9 mouse cellular contexts compared by ENCODE assay signal in genomic region chr9:77379625-77380024, GRCm38 (mm10). TPM values are rescaled to one million over a fixed set of nuclear protein-coding genes. Genes with fewer than 3 reads are reported as not detected.
A peak's percentile ranks its signal among the peaks of the same experiment; 100 is the strongest.
DNase-seq lines count a peak whose midpoint lies in the region; ATAC-seq lines count a peak whose summit lies in the region.
"Had no signal": no experiment of that assay in that cellular context is flagged by ENCODE, and none has a peak within 500 bp of the region (broad histone marks: within the 10 kb centered on the region; RNA-seq: fewer than 3 reads in every experiment).

No protein-coding gene starts in this region.

- H3K4me2 ChIP-seq in kidney, embryonic 14.5 days (replicated peaks; ENCODE audit: low read depth, low read length) = no peak overlapping the region
- H3K4me2 ChIP-seq: heart, embryonic 13.5 days had no signal

- WGBS in kidney, embryonic 14.5 days = 46% methylated on average over 5 of the region's 5 CpGs

- H3K27ac ChIP-seq in kidney, embryonic 14.5 days (ENCODE audit: low read depth, low read length) = no peak overlapping the region
- H3K27ac ChIP-seq: heart, embryonic 13.5 days had no signal

- H3K36me3 ChIP-seq in kidney, embryonic 14.5 days (ENCODE audit: control insufficient read depth, insufficient read depth, low read length) = no peaks in the 10 kb centered on the region
- H3K36me3 ChIP-seq: heart, embryonic 13.5 days had no signal

- peak; percentile 68 for DNase-seq in kidney, adult 9 months
- DNase-seq in WW6 (ENCODE audit: low read depth, low spot score) = peak; percentile 18
- DNase-seq in embryo, embryonic 10 days (ENCODE audit: low spot score) = peak; percentile 76
- peak; percentile 61 to 78 for DNase-seq in heart, postnatal 14 days
- DNase-seq in left cerebral cortex, postnatal 4 days = peak; percentile 75
- peak; percentile 74 for DNase-seq in retina, embryonic 14.5 days (ENCODE audit: low spot score)
- peak; percentile 65 for DNase-seq in urinary bladder, adult 2 months (ENCODE audit: low spot score)

- intact Hi-C loops in heart, postnatal 14 days (cut with DNase I) = loop anchor here (5.0 to 10.0 kb wide), 2 partner anchors 387 to 1105 kb away; no protein-coding TSS in a partner anchor
- intact Hi-C loops in left cerebral cortex, postnatal 4 days (cut with DNase I) = loop anchor here (2.0 to 10.0 kb wide), 3 partner anchors 127 to 1109 kb away; no protein-coding TSS in a partner anchor

- H3K9me3 ChIP-seq in kidney, embryonic 14.5 days (ENCODE audit: control insufficient read depth, low read length) = no peaks in the 10 kb centered on the region
- H3K9me3 ChIP-seq: heart, embryonic 13.5 days had no signal

- no peaks in the 10 kb centered on the region for H3K4me1 ChIP-seq in kidney, embryonic 14.5 days (ENCODE audit: control insufficient read depth, insufficient read depth, low read length)

- H3K9ac ChIP-seq in kidney, embryonic 14.5 days (ENCODE audit: low read depth, low read length) = no peak overlapping the region
- H3K9ac ChIP-seq: heart, embryonic 13.5 days had no signal

- H3K4me3 ChIP-seq in kidney, embryonic 14.5 days (ENCODE audit: low read length) = no peak overlapping the region
- H3K4me3 ChIP-seq: heart, embryonic 13.5 days had no signal

- H3K27me3 ChIP-seq in kidney, embryonic 14.5 days (ENCODE audit: control insufficient read depth, insufficient read depth, low read length) = no peaks in the 10 kb centered on the region
- H3K27me3 ChIP-seq: heart, embryonic 13.5 days had no signal

- no peak for ATAC-seq in kidney, embryonic 14.5 days (ENCODE audit: low FRiP score, low TSS enrichment)

RNA-seq across cellular contexts. Expression of gene Mlip, which starts 26.9 kb away (rescaled TPM):
- not detected in 2 replicates for polyA plus RNA-seq in kidney, embryonic 14.5 days (2014; fragmentation: Nextera tagmentation; extraction: Ambion mirVana)
- total RNA-seq in heart, postnatal 14 days (2021) = 100 to 1,000 TPM; 133 to 137 TPM
- total RNA-seq in left cerebral cortex, postnatal 4 days (2021) = 10 to 100 TPM; 68.4 to 71.5 TPM
- polyA plus RNA-seq in urinary bladder, adult 2 months (2012; rRNA removed) = 0.88 and 1.1 TPM in 2 replicates

Comparison
In these comparisons a context has a peak if more than half of its experiments do, and no peak if none do; other contexts are left out.
1. DNase-seq: peak in every context shown above with its lines; median percentile 76 in embryo, embryonic 10 days; 75 in left cerebral cortex, postnatal 4 days; 74 in retina, embryonic 14.5 days; 70 in heart, postnatal 14 days; 68 in kidney, adult 9 months; 65 in urinary bladder, adult 2 months; 18 in WW6.